Mouse (Mus musculus): ENCODE results near the gene Shroom4.

The Shroom4 gene

DNA sequence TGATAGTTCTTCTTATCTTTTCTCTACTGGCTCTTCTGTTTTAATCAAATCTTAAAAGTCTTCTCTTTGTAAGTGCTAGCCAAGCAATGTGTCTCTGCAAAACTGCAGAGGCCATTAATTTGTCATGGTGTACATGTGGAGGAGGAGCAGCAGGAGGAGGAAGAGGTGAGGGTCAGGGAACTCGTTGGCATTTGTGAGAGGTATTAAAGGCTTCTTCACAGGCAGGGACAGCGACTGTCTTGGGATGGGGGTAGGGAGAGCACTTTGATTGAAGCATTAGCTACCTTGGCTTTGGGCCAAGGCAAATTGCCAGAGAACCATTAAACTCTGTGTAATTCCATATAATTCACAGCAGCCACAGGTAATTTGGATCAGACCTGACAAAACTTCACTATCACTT lies 96.7 kb downstream of the Shroom4 start:
- no peak for DNase-seq

DNA sequence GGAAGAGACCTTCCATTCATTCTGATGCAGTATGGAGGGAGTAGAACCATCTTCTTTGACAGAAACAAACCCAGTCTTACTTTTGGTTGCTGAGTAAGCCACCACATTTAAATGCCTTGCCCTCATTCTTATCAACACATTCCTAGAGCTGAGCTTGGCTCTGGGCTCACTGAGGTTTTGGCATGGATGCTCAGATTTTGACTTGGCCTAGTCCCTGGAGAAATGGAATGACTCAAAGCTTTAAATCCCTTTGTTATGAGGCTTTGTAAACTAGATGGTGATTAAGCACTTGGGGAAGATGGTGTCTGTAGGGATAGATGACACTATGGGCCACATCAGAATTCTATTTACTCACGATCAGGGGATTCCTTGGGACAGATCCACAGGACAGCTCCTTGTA lies 102.2 kb downstream of the Shroom4 start:
- no peak for DNase-seq

DNA sequence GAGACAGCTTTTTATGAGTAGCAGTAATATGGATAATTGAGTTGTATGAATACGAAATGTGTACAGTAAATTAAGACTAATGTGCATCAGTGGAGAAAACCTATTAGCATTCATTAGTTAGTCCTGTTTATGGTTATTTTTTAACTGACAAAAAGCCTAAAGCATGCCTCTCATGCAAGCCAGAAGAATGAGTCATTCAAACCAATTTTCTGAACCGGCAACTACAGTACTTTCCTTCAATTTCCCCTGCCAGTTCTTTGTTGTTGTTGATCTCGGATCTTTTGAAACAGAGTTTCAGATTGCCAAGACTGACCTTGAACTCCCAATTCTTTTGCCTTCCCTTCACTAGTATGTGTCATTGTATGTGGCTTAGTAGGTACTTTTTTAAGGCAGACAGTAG lies 117.6 kb downstream of the Shroom4 start:
- no peak for DNase-seq

DNA sequence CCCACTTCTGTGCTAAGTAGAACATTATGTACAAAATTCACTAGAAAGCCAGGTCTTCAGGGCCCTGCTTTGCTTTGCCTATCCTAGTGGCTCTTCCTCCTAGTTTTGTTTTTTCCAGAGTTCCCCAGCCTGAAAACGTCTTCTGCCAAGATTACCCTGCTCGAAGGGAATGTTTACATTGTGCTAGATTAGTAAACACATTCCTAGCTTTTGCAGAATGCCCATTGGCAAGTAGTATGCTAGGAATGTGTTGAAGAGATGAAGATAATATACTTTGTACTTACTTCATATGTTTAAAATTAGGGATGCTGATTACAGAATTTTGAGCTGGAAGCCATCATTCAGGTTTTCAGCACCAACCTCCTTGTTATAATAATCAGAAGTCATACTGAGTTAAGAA lies 118.8 kb downstream of the Shroom4 start:
- no peak for DNase-seq

DNA sequence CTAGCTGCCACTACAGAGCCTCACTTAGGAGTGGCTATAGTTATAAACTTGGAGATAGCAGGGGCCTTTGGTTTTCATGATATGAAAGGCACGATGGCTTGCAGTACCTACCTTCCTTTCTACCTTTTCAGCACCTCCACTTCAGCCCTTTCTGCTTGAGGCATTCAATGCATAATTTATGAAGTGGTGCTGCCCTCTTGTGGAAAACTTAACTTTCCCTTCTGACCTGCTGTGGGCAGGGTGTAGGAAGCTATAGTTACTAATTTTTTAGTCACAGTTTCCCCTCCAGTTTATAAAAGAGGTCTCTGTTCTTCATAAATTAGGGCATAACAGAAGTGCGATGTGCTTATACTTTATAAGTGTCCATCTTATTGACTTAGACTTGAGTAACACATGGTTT lies 123.3 kb downstream of the Shroom4 start:
- DNase-seq = peak; percentile 0

DNA sequence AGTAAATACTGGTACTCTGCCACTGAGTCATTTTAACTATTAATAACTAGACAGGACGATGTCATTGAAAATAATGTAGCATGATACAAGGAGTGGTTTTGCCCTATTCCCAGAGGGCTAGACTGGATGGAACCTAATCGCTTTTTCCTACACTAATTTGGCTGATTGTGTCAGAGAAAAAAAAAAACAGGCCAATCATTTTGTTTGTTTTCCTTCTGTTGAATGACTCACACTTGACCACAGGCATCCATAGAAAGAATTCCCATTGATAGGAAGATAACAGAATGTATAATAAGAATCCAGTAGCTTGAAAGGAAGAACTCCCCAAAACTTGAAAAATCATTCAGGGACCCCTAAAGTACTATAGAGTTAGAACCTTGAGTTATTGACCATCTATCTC lies 137.0 kb downstream of the Shroom4 start:
- DNase-seq = no peak

DNA sequence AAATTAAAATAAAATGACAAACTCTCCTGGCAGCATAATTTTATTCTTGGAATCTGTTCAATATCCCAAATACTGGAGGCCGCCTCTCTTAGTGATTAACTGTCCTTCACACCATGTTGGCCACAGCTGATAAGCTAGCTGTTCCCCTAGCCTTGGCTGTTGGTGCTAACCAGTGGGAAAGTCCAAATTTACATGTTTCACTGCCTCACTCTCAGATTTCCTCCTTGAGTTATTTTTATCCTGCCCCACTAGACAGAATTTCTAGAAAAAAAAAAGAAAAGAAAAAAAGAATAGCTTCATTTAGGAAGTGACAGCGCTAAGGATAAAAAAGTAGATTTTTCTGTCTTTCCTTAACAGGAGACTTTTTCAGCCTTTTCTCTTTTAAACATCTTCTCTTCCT lies 138.0 kb downstream of the Shroom4 start:
- no peak for DNase-seq

DNA sequence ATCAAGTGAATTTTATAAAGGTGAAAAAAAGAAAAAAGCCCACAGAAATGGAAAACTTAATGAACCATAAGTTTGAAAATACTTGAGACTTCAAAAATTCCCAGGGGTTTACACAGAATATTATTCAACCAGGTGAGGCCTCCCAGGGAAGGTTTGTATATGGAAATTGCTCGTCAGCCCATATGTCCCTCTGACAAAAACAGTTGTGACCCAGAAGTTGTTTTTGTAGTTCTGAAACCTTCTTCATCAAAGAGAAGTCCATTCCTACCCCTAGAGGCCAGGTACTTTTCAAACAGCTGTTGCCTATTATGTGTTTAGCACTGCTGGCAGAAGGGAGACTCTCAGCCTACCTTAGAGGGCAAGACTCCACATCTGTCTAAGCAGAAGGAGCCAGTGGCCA lies 165.4 kb downstream of the Shroom4 start:
- no peak for DNase-seq

DNA sequence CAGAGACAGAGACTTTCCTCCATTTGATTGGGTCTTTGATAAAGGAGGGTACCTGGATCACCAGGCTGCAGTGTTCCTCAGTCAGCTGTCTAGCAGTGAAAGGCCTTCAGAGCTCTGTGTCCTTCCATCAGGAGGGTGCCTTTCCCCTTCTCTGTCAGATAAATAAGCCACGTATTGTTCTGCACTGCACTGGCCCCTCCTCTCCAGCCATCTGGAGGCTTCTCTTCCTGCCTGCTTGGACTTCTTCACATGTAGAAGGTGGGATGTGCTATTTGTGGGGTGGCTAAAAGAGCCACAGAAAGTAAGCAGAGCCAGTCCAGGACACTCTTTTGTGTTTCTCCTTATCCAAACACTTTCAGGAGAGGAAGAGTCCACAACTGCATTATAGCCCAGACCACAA lies 174.9 kb downstream of the Shroom4 start:
- DNase-seq = no peak

DNA sequence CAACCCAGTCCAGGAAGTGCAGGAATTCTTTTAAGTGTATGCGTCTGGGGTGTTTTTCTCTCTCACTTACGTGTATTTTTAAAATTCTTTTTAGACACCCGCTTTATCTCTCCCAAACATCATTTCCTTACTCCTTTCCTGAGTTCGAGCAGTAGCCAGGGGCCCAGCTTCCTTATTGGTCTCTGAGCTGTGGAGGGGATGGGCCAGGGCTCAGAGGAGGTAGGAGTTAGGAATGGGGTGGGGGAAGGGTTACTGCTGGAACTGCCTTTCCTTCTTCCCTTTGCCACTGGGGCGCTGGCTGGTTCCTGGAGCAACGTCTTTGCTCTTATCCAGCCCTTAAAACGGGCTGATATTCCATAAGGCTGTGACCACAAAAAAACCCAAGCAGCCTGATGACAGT lies 177.3 kb downstream of the Shroom4 start:
- DNase-seq = no peak

DNA sequence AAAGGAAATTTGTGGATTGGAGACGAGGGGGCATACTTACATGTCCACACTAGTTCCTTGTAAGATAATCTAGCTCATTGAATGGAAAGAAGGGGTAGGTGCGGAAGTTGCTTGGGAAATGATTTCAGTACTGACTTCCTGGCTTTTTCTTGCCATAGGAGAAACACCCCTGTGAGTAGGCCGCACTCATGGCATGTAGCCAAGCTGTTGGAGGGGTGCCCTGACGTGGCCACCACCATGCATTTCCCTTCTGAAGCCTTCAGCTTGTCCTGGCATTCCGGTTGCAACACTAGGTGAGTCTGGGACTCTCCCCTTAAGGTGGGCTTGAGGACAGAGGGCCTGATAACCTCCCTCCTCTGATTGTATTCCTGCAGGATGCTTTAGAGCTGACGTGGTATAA lies 181.0 kb downstream of the Shroom4 start:
- no peak for DNase-seq

DNA sequence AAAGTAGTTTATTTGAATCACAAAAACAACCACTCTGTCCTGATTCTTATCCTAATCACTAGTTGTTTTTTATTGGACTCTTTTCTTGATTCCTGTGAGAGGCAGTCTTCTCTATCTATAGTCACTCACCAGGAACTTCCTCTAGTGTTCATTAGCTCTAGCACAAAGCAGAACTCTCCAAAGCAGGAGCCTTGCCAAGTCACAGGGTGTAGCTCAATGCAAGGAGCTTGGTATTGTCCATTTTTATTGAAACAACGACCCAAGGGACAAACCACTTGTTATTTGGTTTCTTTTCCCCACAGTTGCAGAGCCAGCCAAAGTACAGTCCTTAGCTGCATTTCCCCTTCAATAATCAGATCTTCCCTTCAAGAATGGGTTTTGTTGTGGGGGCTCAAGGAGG lies 181.5 kb downstream of the Shroom4 start:
- DNase-seq = no peak

DNA sequence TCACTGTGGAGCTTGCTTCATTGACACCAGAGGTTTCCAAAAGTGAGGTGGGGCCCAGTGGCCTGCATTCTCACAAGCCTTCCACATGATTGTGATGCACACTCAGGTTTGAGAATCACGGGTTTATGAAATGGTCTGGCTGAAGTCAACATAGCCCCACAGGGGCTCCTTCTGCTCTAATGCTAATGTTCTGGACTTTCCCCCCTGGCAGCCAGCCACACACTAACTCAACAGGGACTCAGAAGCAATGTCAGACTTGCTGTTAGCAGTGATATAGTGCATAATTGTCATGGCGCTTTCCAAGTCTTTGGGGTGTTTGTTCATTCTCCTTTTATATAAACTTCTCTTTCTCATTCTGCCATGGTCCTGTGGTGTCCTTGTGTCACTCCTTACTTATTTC lies 183.0 kb downstream of the Shroom4 start:
- no peak for DNase-seq

DNA sequence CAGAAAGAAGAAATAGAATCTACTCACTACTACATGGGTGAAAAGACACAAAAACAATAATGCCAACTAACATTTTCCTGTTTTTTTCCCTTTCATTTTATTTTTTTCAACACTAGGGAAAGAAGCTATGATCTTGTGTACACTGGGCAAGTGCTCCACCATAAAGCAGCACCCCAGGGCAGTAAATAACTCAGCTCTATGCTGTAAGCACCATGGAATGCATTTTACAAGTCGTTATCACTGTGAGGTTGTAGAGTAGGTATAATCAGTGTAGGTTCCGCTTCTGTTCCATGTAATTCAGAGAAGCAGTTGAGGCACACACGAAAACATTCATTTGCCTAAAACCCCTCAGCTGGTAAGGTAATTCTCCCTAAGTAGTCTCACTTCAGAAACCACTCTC lies 194.5 kb downstream of the Shroom4 start:
- DNase-seq = no peak

DNA sequence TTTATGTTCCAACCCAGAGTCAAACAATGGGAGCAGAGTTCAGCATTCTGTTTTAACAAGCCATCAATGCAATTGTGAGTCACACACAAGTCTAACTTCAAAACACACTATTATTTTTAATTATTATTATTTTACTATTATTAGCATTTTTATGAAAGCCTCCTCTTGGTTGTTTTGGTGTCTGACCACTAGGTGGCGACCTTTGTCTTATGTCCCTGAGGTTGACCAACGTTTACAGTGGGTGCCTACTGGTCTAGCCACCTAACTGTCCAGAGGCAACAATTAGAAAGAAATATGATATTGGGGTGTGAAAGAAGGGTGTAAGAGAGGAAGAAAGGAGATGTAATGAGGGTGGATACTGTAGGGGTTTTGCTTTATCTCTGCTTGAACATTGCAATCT lies 254.4 kb downstream of the Shroom4 start:
- peak; percentile 2 for DNase-seq

DNA sequence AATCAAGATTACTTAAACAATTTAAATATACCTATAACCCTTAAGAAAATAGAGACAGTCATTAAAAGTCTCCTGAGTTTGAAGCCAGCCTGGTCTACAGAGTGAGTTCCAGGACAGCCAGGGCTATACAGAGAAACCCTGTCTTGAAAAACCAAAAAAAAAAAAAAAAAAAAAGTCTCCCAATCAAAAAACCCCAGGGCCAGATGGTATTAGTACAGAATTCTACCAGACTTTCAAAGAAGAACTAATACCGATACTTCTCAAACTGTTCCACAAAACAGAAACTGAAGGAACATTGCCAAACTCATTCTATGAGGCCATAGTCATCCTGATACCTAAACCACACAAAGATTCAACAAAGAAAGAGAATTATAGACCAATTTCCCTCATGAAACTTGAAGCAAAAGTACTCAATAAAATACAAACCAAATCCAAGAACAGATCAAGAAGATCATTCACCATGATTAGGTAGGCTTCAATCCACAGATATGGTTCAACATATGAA lies 259.2 kb downstream of the Shroom4 start:
- no peak for DNase-seq
